Mouse (Mus musculus) myocyte (in vitro differentiated cells): ENCODE results near the gene Tpra1. TPM values are rescaled to one million over a fixed set of nuclear protein-coding genes. Genes with fewer than 3 reads are reported as not detected.

ENCODE experiments used
- H3K27me3 ChIP-seq: one replicate; pipeline ENCODE4 v1.6.1; 2011; ENCODE audit not compliant: control insufficient read depth, insufficient read depth, insufficient read length
- H3K36me3 ChIP-seq: one replicate; pipeline ENCODE4 v1.6.1; 2011; ENCODE audit not compliant: control insufficient read depth, insufficient read depth
- H3K4me2 ChIP-seq: one replicate; pipeline ENCODE4 v1.6.1; 2011; ENCODE audit warnings: low read depth, control low read depth
- H3K4me3 ChIP-seq: one replicate; pipeline ENCODE4 v1.5.1; 2011; ENCODE audit warnings: mild to moderate bottlenecking, control low read depth, moderate library complexity
- H3K79me2 ChIP-seq: one replicate; pipeline ENCODE4 v1.6.1; 2011; ENCODE audit not compliant: control insufficient read depth, insufficient read depth
- H3ac ChIP-seq: one replicate; pipeline ENCODE4 v1.6.1; 2011; ENCODE audit not compliant: control insufficient read depth, insufficient read length
- CEBPB ChIP-seq: IDR thresholded peaks from 2 replicates; pipeline ENCODE4 v1.6.1; 2011; ENCODE audit warnings: mild to moderate bottlenecking, moderate library complexity; ENCODE audit not compliant: poor library complexity, insufficient read depth, severe bottlenecking
- E2F4 ChIP-seq: IDR thresholded peaks from one replicate; pipeline ENCODE4 v1.6.1; 2011; ENCODE audit warnings: mild to moderate bottlenecking, control low read depth, moderate library complexity; ENCODE audit not compliant: insufficient read depth
- MAX ChIP-seq: IDR thresholded peaks from one replicate; pipeline ENCODE4 v1.6.1; 2011; ENCODE audit warnings: low read depth, mild to moderate bottlenecking, control low read depth
- MYOD1 ChIP-seq, 3 experiments: IDR thresholded peaks; one replicate each; pipeline ENCODE4 v1.6.1; 2011; ENCODE audit warnings: control low read depth in 2 of 3, low read depth in 2 of 3, mild to moderate bottlenecking in 2 of 3, moderate library complexity in 1 of 3; ENCODE audit not compliant: insufficient read length in 2 of 3, control insufficient read depth in 1 of 3
- MYOG ChIP-seq, 3 experiments: IDR thresholded peaks; one replicate each; pipeline ENCODE4 v1.6.1; 2011; ENCODE audit warnings: control low read depth in 2 of 3, low read depth in 2 of 3, mild to moderate bottlenecking in 2 of 3; ENCODE audit not compliant: insufficient read length in 2 of 3, control insufficient read depth in 1 of 3, insufficient read depth in 1 of 3
- POLR2A ChIP-seq: IDR thresholded peaks from one replicate; pipeline ENCODE4 v1.6.1; 2011; ENCODE audit warnings: low read depth, mild to moderate bottlenecking, control low read depth, moderate library complexity; ENCODE audit not compliant: insufficient read length
- POLR2AphosphoS2 ChIP-seq: IDR thresholded peaks from one replicate; pipeline ENCODE4 v1.6.1; 2011; ENCODE audit warnings: low read depth, control low read depth; ENCODE audit not compliant: insufficient read length
- REST ChIP-seq: IDR thresholded peaks from one replicate; pipeline ENCODE4 v1.6.1; 2011; ENCODE audit warnings: mild to moderate bottlenecking, control low read depth, moderate library complexity; ENCODE audit not compliant: insufficient read depth, insufficient read length
- SRF ChIP-seq: IDR thresholded peaks from one replicate; pipeline ENCODE4 v1.6.1; 2011; ENCODE audit warnings: low read depth; ENCODE audit not compliant: control insufficient read depth, insufficient read length
- TCF12 ChIP-seq: IDR thresholded peaks from one replicate; pipeline ENCODE4 v1.6.1; 2011; ENCODE audit warnings: mild to moderate bottlenecking, control low read depth; ENCODE audit not compliant: poor library complexity, insufficient read depth, severe bottlenecking
- TCF3 ChIP-seq: IDR thresholded peaks from one replicate; pipeline ENCODE4 v1.6.1; 2011; ENCODE audit warnings: low read depth, control low read depth; ENCODE audit not compliant: insufficient read length
- USF1 ChIP-seq: IDR thresholded peaks from one replicate; pipeline ENCODE4 v1.6.1; 2011; ENCODE audit warnings: low read depth, mild to moderate bottlenecking, control low read depth, moderate library complexity
- polyA plus RNA-seq: library from polyadenylated mRNA; unstranded; fragments of >200 nt; fragmentation: generic; extraction: Trizol; gene quantifications from one replicate; pipeline ENCODE4 v1.2.1, GENCODE M21; 2012; ENCODE audit warnings: missing spikeins

The Tpra1 gene
- polyA plus RNA-seq, 1 experiment, result 27.3 TPM

DNA sequence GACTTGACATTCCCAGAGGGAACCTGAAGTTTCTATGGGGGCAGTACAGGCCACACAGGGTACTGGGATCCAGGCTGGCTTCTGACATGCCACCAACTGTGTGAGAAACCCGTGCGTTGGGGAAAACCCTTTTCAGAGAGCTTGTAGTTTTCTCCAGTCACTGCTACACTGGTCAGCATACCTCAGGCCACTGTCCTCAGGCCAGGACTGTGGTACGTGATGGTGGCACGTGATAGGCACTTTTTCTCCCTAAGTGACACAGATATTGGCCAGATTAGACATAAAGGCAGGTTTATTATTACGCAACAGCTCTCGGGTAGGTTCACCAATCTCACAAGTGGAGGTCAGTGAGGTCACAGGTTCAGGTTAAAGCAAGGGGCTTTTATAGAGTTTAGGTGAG is 41.6 kb downstream of the Tpra1 start:
- H3K4me3 ChIP-seq, result no peak overlapping the region
- H3K4me2 ChIP-seq, result no peak overlapping the region
- no peaks in the 10 kb centered on the region for H3K36me3 ChIP-seq
- TF ChIP-seq TCF12, result no peak
- TF ChIP-seq MYOG (IDR thresholded peaks at IDR 0.05; ENCODE audit: control insufficient read depth in 1 of 3, insufficient read depth in 1 of 3, insufficient read length in 2 of 3, low read depth in 2 of 3), result no peak
- TF ChIP-seq CEBPB, result no peak
- no peak for TF ChIP-seq MYOD1 (IDR thresholded peaks at IDR 0.05; ENCODE audit: control insufficient read depth in 1 of 3, insufficient read length in 2 of 3, low read depth in 2 of 3)
- no peak for TF ChIP-seq POLR2A
- TF ChIP-seq E2F4, result no peak
- no peak for TF ChIP-seq REST
- no peak for TF ChIP-seq MAX
- no peak for TF ChIP-seq TCF3
- TF ChIP-seq USF1, result no peak
- no peak for TF ChIP-seq SRF
- no peak for TF ChIP-seq POLR2AphosphoS2
- H3K27me3 ChIP-seq, result no peaks in the 10 kb centered on the region
- no peak overlapping the region for H3ac ChIP-seq
- no peaks in the 10 kb centered on the region for H3K79me2 ChIP-seq

DNA sequence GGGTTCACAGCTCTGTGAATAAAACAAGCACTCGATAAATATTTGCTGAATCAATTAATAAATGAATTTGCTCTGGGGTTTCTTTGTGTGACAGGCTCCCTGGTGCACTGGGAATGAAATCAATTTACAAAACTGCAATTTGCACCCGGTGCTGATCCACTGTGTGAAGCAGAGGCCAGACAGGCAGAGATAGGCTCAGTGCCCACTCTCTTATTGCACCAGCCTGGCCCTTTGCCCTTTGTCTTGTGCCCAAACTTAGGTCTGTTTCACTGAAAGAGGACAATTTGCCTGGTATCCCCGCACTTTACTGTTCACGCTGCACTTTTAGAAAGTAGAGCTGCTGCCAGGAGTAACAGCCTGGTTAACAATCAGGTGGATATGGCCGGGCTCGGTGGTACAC is 44.4 kb downstream of the Tpra1 start:
- Histone ChIP-seq H3K36me3 (no peaks in the 10 kb centered on the region), H3K4me3 (no peak overlapping the region), H3K4me2 (no peak overlapping the region), H3ac (no peak overlapping the region), H3K79me2 (no peaks in the 10 kb centered on the region), H3K27me3 (no peaks in the 10 kb centered on the region)
- TF ChIP-seq MYOG (IDR thresholded peaks at IDR 0.05; ENCODE audit: control insufficient read depth in 1 of 3, insufficient read depth in 1 of 3, insufficient read length in 2 of 3, low read depth in 2 of 3), result no peak
- TF ChIP-seq TCF12, result no peak
- no peak for TF ChIP-seq POLR2A
- TF ChIP-seq REST, result no peak
- TF ChIP-seq SRF, result no peak

- no peaks in the 10 kb centered on the region for H3K36me3 ChIP-seq
Measured at GRCm38 (mm10) chr6:88947771-88948170, 45.7 kb downstream of the Tpra1 start.

GRCm38 (mm10) chr6:88956725-88957124 is 54.7 kb downstream of the Tpra1 start:
- H3K4me3 ChIP-seq, result no peak overlapping the region
- no peaks in the 10 kb centered on the region for H3K79me2 ChIP-seq
- TF ChIP-seq TCF3 (no peak), MYOG (IDR thresholded peaks at IDR 0.05; ENCODE audit: control insufficient read depth in 1 of 3, insufficient read depth in 1 of 3, insufficient read length in 2 of 3, low read depth in 2 of 3) (no peak), SRF (no peak), REST (no peak), CEBPB (no peak), POLR2A (no peak), POLR2AphosphoS2 (no peak), USF1 (no peak), TCF12 (no peak), MAX (no peak), E2F4 (no peak), MYOD1 (IDR thresholded peaks at IDR 0.05; ENCODE audit: control insufficient read depth in 1 of 3, insufficient read length in 2 of 3, low read depth in 2 of 3) (no peak)
- H3K27me3 ChIP-seq, result no peaks in the 10 kb centered on the region
- H3K36me3 ChIP-seq, result no peaks in the 10 kb centered on the region
- no peak overlapping the region for H3ac ChIP-seq
- no peak overlapping the region for H3K4me2 ChIP-seq

More at GRCm38 (mm10) chr6:88947771-88948170, 45.7 kb downstream of the Tpra1 start:
- no peak overlapping the region for H3K4me3 ChIP-seq
- no peaks in the 10 kb centered on the region for H3K27me3 ChIP-seq
- H3K4me2 ChIP-seq, result no peak overlapping the region
- H3ac ChIP-seq, result no peak overlapping the region
- TF ChIP-seq E2F4 (no peak), MYOG (IDR thresholded peaks at IDR 0.05; ENCODE audit: control insufficient read depth in 1 of 3, insufficient read depth in 1 of 3, insufficient read length in 2 of 3, low read depth in 2 of 3) (no peak), CEBPB (no peak), USF1 (no peak), TCF12 (no peak), SRF (no peak), POLR2A (no peak), MAX (no peak)
- H3K79me2 ChIP-seq, result no peaks in the 10 kb centered on the region

DNA sequence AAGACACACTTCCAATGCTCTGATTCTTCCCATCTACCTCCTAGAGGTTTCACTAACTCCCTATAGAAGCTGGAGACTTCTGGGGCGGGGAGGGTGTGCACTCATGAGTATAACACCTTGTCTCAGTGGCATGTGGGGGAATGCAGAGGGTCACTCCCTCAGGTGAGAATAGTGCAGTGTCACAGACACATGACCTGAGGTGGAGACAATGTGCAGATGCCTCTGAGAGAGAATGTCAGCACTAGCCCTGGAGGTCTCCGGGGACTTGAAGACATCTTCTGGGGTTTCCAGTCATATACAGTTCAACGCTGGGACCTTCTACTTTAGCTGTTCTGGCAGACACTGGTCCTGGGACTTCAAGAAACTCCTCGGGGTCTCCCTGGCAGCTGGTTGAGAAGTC is 55.3 kb downstream of the Tpra1 start:
- Histone ChIP-seq H3K79me2 (no peaks in the 10 kb centered on the region), H3K27me3 (no peaks in the 10 kb centered on the region), H3K4me3 (no peak overlapping the region), H3ac (no peak overlapping the region), H3K4me2 (no peak overlapping the region), H3K36me3 (no peaks in the 10 kb centered on the region)
- TF ChIP-seq REST (no peak), TCF12 (no peak), POLR2A (no peak), TCF3 (no peak), MYOG (IDR thresholded peaks at IDR 0.05; ENCODE audit: control insufficient read depth in 1 of 3, insufficient read depth in 1 of 3, insufficient read length in 2 of 3, low read depth in 2 of 3) (no peak), SRF (no peak), USF1 (no peak), MAX (no peak), E2F4 (no peak)
